Mouse (Mus musculus) olfactory bulb, adult 2 months (tissue): Measurements from ENCODE around the gene Slc2a5.

Experiments used
- CTCF ChIP-seq: fragments of 200-500 bp; IDR thresholded peaks from 2 replicates; pipeline ENCODE4 v1.5.1; 2012; ENCODE audit warnings: low read depth, mild to moderate bottlenecking, low read length, moderate library complexity; ENCODE audit not compliant: insufficient read depth
- POLR2A ChIP-seq: fragments of 200-500 bp; IDR thresholded peaks from 2 replicates; pipeline ENCODE4 v1.6.1; 2012; ENCODE audit warnings: mild to moderate bottlenecking, low read depth, low read length, moderate library complexity; ENCODE audit not compliant: insufficient read depth

DNA sequence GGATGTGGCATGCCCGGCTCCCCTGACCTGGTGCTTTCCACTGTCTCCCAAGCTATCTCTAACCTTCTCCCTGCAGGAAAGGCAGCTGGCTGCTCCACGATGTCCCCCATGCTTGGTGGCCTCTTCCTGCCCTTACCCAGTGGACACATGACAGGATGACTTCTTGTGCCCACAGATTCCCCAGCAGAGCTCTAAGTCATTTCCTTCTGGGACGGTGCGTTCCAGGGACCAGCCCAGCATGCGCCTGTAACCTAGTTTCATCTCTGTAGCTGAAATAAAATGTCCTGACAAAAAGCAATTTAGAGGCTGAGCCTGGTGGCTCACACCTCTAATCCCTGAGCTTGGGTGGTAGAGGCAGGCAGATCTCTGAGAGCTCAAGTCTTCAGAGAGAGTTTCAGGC, 12.4 kb upstream of the Slc2a5 start:
- no peak for TF ChIP-seq CTCF
- TF ChIP-seq POLR2A, result no peak
